Mouse (Mus musculus) ZHBTc4 (cell line): Measurements from ENCODE around the gene Phldb2.

Experiments
- DNase-seq: peaks from one replicate; pipeline ENCODE4 v3.0.0-alpha.2; 2011; ENCODE audit warnings: low read depth, low spot score

The Phldb2 gene

GRCm38 (mm10) chr16:45893796-45894195 is 59.6 kb downstream of the Phldb2 start:
- no peak for DNase-seq

GRCm38 (mm10) chr16:45892928-45893327 is 60.5 kb downstream of the Phldb2 start:
- no peak for DNase-seq

- no peak for DNase-seq
Measured at GRCm38 (mm10) chr16:45890471-45891200, 62.8 kb downstream of the Phldb2 start.

GRCm38 (mm10) chr16:45889636-45890035 is 63.8 kb downstream of the Phldb2 start:
- DNase-seq, result no peak

- DNase-seq, result no peak
Measured at GRCm38 (mm10) chr16:45886599-45886998, 66.8 kb downstream of the Phldb2 start.

GRCm38 (mm10) chr16:45884194-45884593 is 69.2 kb downstream of the Phldb2 start:
- DNase-seq, result no peak

GRCm38 (mm10) chr16:45881177-45881832 is 72.1 kb downstream of the Phldb2 start:
- no peak for DNase-seq

GRCm38 (mm10) chr16:45880101-45880751 is 73.2 kb downstream of the Phldb2 start:
- DNase-seq, result no peak

GRCm38 (mm10) chr16:45877739-45878138 is 75.7 kb downstream of the Phldb2 start:
- DNase-seq, result no peak

- no peak for DNase-seq
Measured at GRCm38 (mm10) chr16:45877171-45877570, 76.2 kb downstream of the Phldb2 start.

GRCm38 (mm10) chr16:45873397-45873796 is 80.0 kb downstream of the Phldb2 start:
- DNase-seq, result no peak

- no peak for DNase-seq
Measured at GRCm38 (mm10) chr16:45871286-45871976, 82.0 kb downstream of the Phldb2 start.

- DNase-seq, result no peak
Measured at GRCm38 (mm10) chr16:45870651-45871050, 82.7 kb downstream of the Phldb2 start.

- no peak for DNase-seq
Measured at GRCm38 (mm10) chr16:45869044-45869443, 84.4 kb downstream of the Phldb2 start.

GRCm38 (mm10) chr16:45857277-45857863 is 96.0 kb downstream of the Phldb2 start:
- DNase-seq, result no peak

GRCm38 (mm10) chr16:45854499-45854898 is 98.9 kb downstream of the Phldb2 start:
- DNase-seq, result no peak

- DNase-seq, result no peak
Measured at GRCm38 (mm10) chr16:45849045-45849444, 104.4 kb downstream of the Phldb2 start.

GRCm38 (mm10) chr16:45844875-45845274 is 108.5 kb downstream of the Phldb2 start:
- no peak for DNase-seq

GRCm38 (mm10) chr16:45844049-45844780 is 109.2 kb downstream of the Phldb2 start:
- peak; percentile 89 for DNase-seq

GRCm38 (mm10) chr16:45843351-45843891 is 110.0 kb downstream of the Phldb2 start:
- DNase-seq, result peak; percentile 77

GRCm38 (mm10) chr16:45842440-45842839 is 111.0 kb downstream of the Phldb2 start:
- no peak for DNase-seq
